Mouse (Mus musculus) brain, embryonic 14.5 days (tissue): ENCODE measurements around the gene Eef1a2.

Experiments used
- CTCF ChIP-seq: fragments of 200-500 bp; IDR thresholded peaks from 2 replicates; pipeline ENCODE4 v1.5.1; 2012; ENCODE audit warnings: inconsistent platforms, mild to moderate bottlenecking, moderate library complexity, borderline replicate concordance; ENCODE audit not compliant: insufficient read depth, insufficient read length; ENCODE audit errors: extremely low read depth
- POLR2A ChIP-seq: fragments of 200-500 bp; IDR thresholded peaks from 2 replicates; pipeline ENCODE4 v1.6.1; 2012; ENCODE audit warnings: mild to moderate bottlenecking, inconsistent platforms, borderline replicate concordance; ENCODE audit not compliant: poor library complexity, insufficient read depth, insufficient read length, severe bottlenecking; ENCODE audit errors: extremely low read depth

- TF ChIP-seq POLR2A (no peak), CTCF (no peak)
These were observed 1.9 kb downstream of the Eef1a2 start for GRCm38 (mm10) chr2:181154831-181155415.
